Mouse (Mus musculus) heart, embryonic 14.5 days (tissue): ENCODE data around the gene Wbp11. TPM values are rescaled to one million over a fixed set of nuclear protein-coding genes. Genes with fewer than 3 reads are reported as not detected.

ENCODE experiments used
- ATAC-seq: fragments of 200-750 bp; cut with Nextera tagmentation; 2 replicates; pipeline ENCODE4 v1.8.0; 2017; ENCODE audit warnings: low read depth, moderate TSS enrichment; ENCODE audit not compliant: insufficient number of reproducible peaks, insufficient read depth, low FRiP score
- H3K27ac ChIP-seq, 2 experiments: fragments of 200-500 bp in 1 of 2; fragments of 300-500 bp in 1 of 2; sonication (generic) in 1 of 2; replicated peaks in 1 of 2; 2 replicates each; pipeline ENCODE4 v1.5.1; 2012 to 2014; ENCODE audit warnings: low read depth in 2 of 2, low read length in 2 of 2, control low read depth in 1 of 2, mild to moderate bottlenecking in 1 of 2, mixed read lengths in 1 of 2; ENCODE audit not compliant: control insufficient read depth in 1 of 2, insufficient read depth in 1 of 2
- H3K27me3 ChIP-seq: fragments of 300-500 bp; sonication (generic); 2 replicates; pipeline ENCODE4 v1.6.1; 2014; ENCODE audit warnings: mild to moderate bottlenecking, low read length, control low read depth; ENCODE audit not compliant: control insufficient read depth, insufficient read depth
- H3K36me3 ChIP-seq: fragments of 300-500 bp; sonication (generic); 2 replicates; pipeline ENCODE4 v1.6.1; 2014; ENCODE audit warnings: mild to moderate bottlenecking, control low read depth, low read length, mixed read lengths; ENCODE audit not compliant: control insufficient read depth, insufficient read depth
- H3K4me1 ChIP-seq, 2 experiments: fragments of 200-500 bp in 1 of 2; fragments of 300-500 bp in 1 of 2; sonication (generic) in 1 of 2; 2 replicates each; pipeline ENCODE4 v1.6.1; 2012 to 2014; ENCODE audit warnings: low read length in 2 of 2, control low read depth in 1 of 2, mixed read lengths in 1 of 2; ENCODE audit not compliant: control insufficient read depth in 2 of 2, insufficient read depth in 2 of 2
- H3K4me2 ChIP-seq: fragments of 300-500 bp; sonication (generic); 2 replicates; pipeline ENCODE4 v1.6.1; 2014; ENCODE audit warnings: mild to moderate bottlenecking, low read length
- H3K4me3 ChIP-seq, 2 experiments: fragments of 200-500 bp in 1 of 2; fragments of 300-500 bp in 1 of 2; sonication (generic) in 1 of 2; 2 replicates each; pipeline ENCODE4 v1.5.1; 2012 to 2014; ENCODE audit warnings: low read length in 2 of 2, mild to moderate bottlenecking in 2 of 2, control low read depth in 1 of 2, low read depth in 1 of 2, moderate library complexity in 1 of 2; ENCODE audit not compliant: control insufficient read depth in 1 of 2, insufficient read depth in 1 of 2
- H3K9ac ChIP-seq: fragments of 300-500 bp; sonication (generic); 2 replicates; pipeline ENCODE4 v1.6.1; 2014; ENCODE audit warnings: mild to moderate bottlenecking, low read length
- H3K9me3 ChIP-seq: fragments of 300-500 bp; sonication (generic); 2 replicates; pipeline ENCODE4 v1.6.1; 2016; ENCODE audit warnings: low read length, control low read depth; ENCODE audit not compliant: control insufficient read depth
- WGBS: fragments of 180-500 bp; shearing (Covaris S2); extraction: QIAGEN DNeasy Blood & Tissue Kit; methylation state at CpG from one replicate; pipeline ENCODE4 v1.1.7; 2014; 5-methylcytosine and 5-hydroxymethylcytosine counted together
- microRNA-seq: library from miRNA; unstranded; fragments of <30 nt; microRNA quantifications from one replicate; pipeline ENCODE4, GENCODE M21; 2016
- polyA plus RNA-seq: library from polyadenylated mRNA; unstranded; fragments of >200 nt; fragmentation: Nextera tagmentation; extraction: Ambion mirVana; gene quantifications from 2 replicates; pipeline ENCODE4 v1.2.1, GENCODE M21; 2014

The Wbp11 gene
- polyA plus RNA-seq, 1 experiment from 2014 or later = 67.7 TPM

DNA sequence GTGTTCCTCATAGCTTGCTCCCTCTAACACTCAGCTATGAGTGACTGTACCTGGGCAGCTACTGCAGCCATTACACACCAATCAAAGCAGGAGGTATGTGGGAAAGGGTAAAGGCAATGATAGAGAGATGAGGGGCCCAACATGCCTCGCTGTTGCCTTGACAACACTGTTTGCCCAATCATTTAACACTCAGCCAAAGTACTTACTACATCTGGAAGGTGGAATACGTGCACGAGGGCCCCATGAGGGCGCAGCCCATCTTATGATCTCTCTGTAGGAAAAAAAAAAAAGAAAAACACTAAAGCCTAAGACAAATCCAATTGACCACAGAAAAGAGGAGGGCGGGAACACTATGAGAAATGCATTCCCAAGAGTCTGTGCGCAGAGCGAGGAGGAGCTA lies 58.2 kb downstream of the Wbp11 start:
- no peak overlapping the region for H3K4me2 ChIP-seq
- no peak overlapping the region for H3K27ac ChIP-seq
- H3K9me3 ChIP-seq = no peaks in the 10 kb centered on the region
- no peaks in the 10 kb centered on the region for H3K27me3 ChIP-seq
- no peaks in the 10 kb centered on the region; a peak in 1 of 4 replicates for H3K4me1 ChIP-seq
- H3K36me3 ChIP-seq = no peaks in the 10 kb centered on the region
- WGBS = 76% methylated on average over 7 of the region's 7 CpGs
- H3K4me3 ChIP-seq = no peak overlapping the region
- ATAC-seq = no peak
- no peak overlapping the region for H3K9ac ChIP-seq

DNA sequence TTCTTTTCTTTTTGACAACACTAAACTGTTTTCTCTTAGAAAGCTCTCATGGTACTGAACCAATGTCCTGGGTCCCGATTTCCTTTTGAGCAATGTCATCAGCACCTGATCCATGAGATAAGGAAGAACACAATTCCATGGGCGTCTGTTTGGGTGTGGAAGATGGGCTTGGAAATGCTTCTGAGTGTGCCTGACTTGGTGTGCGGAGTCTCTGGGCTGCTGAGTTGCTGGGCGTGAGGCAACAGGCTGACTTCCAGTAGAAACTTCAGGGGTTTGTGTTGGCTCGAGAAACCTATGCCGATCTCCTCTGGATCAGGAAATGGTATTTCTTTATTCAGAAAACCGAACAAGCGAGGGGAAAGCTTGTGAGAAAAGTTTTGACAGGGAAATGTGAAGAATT lies 58.9 kb downstream of the Wbp11 start:
- Histone ChIP-seq H3K4me3 (no peak overlapping the region), H3K27ac (no peak overlapping the region), H3K27me3 (no peaks in the 10 kb centered on the region), H3K9me3 (no peaks in the 10 kb centered on the region), H3K4me2 (no peak overlapping the region), H3K9ac (no peak overlapping the region), H3K36me3 (no peaks in the 10 kb centered on the region), H3K4me1 (peaks cover 2 to 5% of the 10 kb centered on the region in 2 experiments; a peak in 3 of 4 replicates)
- WGBS = 69% methylated on average over 8 of the region's 8 CpGs
- no peak for ATAC-seq

DNA sequence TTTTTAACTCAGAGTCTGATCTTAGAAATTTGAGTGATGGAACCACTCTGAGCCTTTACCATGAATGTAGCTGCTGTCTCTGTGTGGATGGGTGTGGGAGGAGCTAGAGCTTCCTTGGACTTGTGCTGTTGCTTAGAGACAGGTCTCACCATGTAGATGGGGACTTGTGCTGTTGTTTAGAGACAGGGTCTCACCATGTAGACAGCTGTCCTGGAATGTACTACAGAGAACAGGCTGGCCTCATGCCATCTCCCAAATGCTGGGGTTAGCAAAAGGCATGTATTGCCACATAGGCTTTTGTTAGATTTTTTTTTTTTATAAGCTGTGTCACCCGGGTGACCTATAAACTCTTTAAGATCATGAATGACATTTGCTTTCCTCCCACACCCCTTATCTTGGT lies 64.1 kb downstream of the Wbp11 start:
- no peak overlapping the region; the same call in 1 of the 2 replicates for H3K4me2 ChIP-seq
- no peak for ATAC-seq

More for the DNA sequence above, 64.1 kb downstream of the Wbp11 start:
- no peak overlapping the region for H3K4me3 ChIP-seq
- H3K36me3 ChIP-seq = no peaks in the 10 kb centered on the region
- 3% methylated on average over 1 of the region's 1 CpGs for WGBS
- no peak overlapping the region for H3K27ac ChIP-seq
- no peaks in the 10 kb centered on the region for H3K27me3 ChIP-seq
- H3K9me3 ChIP-seq = no peaks in the 10 kb centered on the region
- no peak overlapping the region for H3K9ac ChIP-seq
- peaks cover 5 to 14% of the 10 kb centered on the region in 2 experiments for H3K4me1 ChIP-seq

Small RNA genes within 50 kb of the gene (microRNA-seq; reads per million reads assigned to microRNA genes)
- gene Gm44364 = not detected

Other genes starting within 250 kb of the Wbp11 start
- gene Plbd1, start 166.3 kb downstream of the Wbp11 start, polyA plus RNA-seq = 6.6 and 7.6 TPM in 2 replicates
- gene Gucy2c, start 46.5 kb downstream of the Wbp11 start, polyA plus RNA-seq = not detected in 2 replicates
- 0.20 and 0.35 TPM in 2 replicates for gene Hist4h4, start 23.8 kb downstream of the Wbp11 start, polyA plus RNA-seq
- gene H2afj, start 20.0 kb downstream of the Wbp11 start, polyA plus RNA-seq = 71.4 TPM in 2 replicates
- 1.1 and 2.3 TPM in 2 replicates for gene BC049715, start 607 bp downstream of the Wbp11 start, polyA plus RNA-seq
- gene Smco3, start 7.2 kb upstream of the Wbp11 start, polyA plus RNA-seq = not detected in 2 replicates
- gene Art4, start 29.5 kb upstream of the Wbp11 start, polyA plus RNA-seq = 9.5 and 11.2 TPM in 2 replicates
- 457 and 563 TPM in 2 replicates for gene Mgp, start 47.6 kb upstream of the Wbp11 start, polyA plus RNA-seq
- 0.93 and 1.7 TPM in 2 replicates for gene Erp27, start 93.9 kb upstream of the Wbp11 start, polyA plus RNA-seq
- 0.23 TPM in 1 of 2 replicates, not detected in the other for gene Pde6h, start 95.6 kb upstream of the Wbp11 start, polyA plus RNA-seq
- 86.1 and 88.6 TPM in 2 replicates for gene Arhgdib, start 113.7 kb upstream of the Wbp11 start, polyA plus RNA-seq